Mouse (Mus musculus): ENCODE results near the gene Mecom. TPM values are rescaled to one million over a fixed set of nuclear protein-coding genes. Genes with fewer than 3 reads are reported as not detected.

Gene Mecom
- polyA plus RNA-seq, 1 experiment from 2014 or later, result 89.3 TPM

GRCm38 (mm10) chr3:30181807-30182481, 365.9 kb downstream of the Mecom start:
- Histone ChIP-seq H3K9ac (ENCODE audit: low read depth, low read length) (no peak overlapping the region), H3K9me3 (ENCODE audit: control insufficient read depth, low read length) (no peaks in the 10 kb centered on the region), H3K4me1 (ENCODE audit: control insufficient read depth, insufficient read depth, low read length) (0 out of 2 replicates have a peak, but pooled peaks cover 5% of the 10 kb centered on the region), H3K4me2 (replicated peaks; ENCODE audit: low read depth, low read length) (no peak overlapping the region), H3K27me3 (ENCODE audit: control insufficient read depth, insufficient read depth, low read length) (no peaks in the 10 kb centered on the region), H3K27ac (ENCODE audit: low read depth, low read length) (no peak overlapping the region), H3K36me3 (ENCODE audit: control insufficient read depth, insufficient read depth, low read length) (no peaks in the 10 kb centered on the region), H3K4me3 (ENCODE audit: low read length) (no peak overlapping the region)
- 92% methylated on average over 8 of the region's 8 CpGs for WGBS
- ATAC-seq (ENCODE audit: low FRiP score, low TSS enrichment), result no peak

DNA sequence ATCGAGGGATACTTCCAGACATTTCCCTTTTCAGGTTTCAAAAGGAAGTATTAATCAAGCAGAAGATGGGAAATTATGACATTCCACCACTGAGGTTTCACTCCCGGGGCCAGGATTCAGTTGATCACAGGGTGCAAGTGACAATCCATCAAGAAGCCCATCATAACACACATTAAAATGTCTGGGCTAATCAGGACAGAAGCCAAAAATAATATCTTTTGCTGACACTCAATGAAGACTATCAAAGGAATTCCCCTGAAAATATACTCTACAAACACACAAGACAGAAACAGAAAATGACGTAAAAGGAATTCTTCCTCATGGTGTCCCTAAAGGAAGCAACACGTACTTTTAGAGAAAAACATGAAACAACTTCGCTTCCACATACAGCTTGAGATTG, 371.2 kb downstream of the Mecom start:
- Histone ChIP-seq H3K4me3 (ENCODE audit: low read length) (no peak overlapping the region), H3K27me3 (ENCODE audit: control insufficient read depth, insufficient read depth, low read length) (no peaks in the 10 kb centered on the region), H3K36me3 (ENCODE audit: control insufficient read depth, insufficient read depth, low read length) (no peaks in the 10 kb centered on the region), H3K27ac (ENCODE audit: low read depth, low read length) (no peak overlapping the region), H3K9ac (ENCODE audit: low read depth, low read length) (no peak overlapping the region), H3K4me2 (replicated peaks; ENCODE audit: low read depth, low read length) (no peak overlapping the region), H3K9me3 (ENCODE audit: control insufficient read depth, low read length) (peaks cover 3% of the 10 kb centered on the region; the same call in 1 of the 2 replicates), H3K4me1 (ENCODE audit: control insufficient read depth, insufficient read depth, low read length) (0 out of 2 replicates have a peak, but pooled peaks cover 5% of the 10 kb centered on the region)
- ATAC-seq (ENCODE audit: low FRiP score, low TSS enrichment), result no peak
- WGBS, result 56% methylated on average over 5 of the region's 5 CpGs

DNA sequence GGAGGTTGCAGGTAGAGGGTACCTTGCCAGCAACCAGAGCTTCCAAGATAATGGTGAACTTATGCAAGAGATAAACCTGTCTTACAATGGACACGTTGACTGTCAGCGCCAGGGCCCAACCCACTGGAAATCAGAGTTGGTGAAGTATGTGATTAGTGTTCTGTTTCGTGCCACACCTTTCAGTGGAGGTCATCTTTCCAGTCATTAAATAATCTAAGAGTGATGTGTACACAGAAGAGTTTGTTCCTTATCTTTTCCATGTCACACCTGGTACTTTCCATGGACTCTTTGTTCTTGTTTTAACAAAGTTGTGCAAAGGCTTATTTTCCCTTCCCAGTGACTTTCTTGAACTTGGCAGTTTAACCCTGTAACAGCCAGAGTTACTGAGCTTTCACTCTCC, 374.0 kb downstream of the Mecom start:
- Histone ChIP-seq H3K27ac (ENCODE audit: low read depth, low read length) (no peak overlapping the region), H3K36me3 (ENCODE audit: control insufficient read depth, insufficient read depth, low read length) (no peaks in the 10 kb centered on the region), H3K4me2 (replicated peaks; ENCODE audit: low read depth, low read length) (no peak overlapping the region), H3K9me3 (ENCODE audit: control insufficient read depth, low read length) (peaks cover 3% of the 10 kb centered on the region; the same call in 1 of the 2 replicates), H3K4me1 (ENCODE audit: control insufficient read depth, insufficient read depth, low read length) (0 out of 2 replicates have a peak, but pooled peaks cover 5% of the 10 kb centered on the region), H3K27me3 (ENCODE audit: control insufficient read depth, insufficient read depth, low read length) (no peaks in the 10 kb centered on the region), H3K4me3 (ENCODE audit: low read length) (no peak overlapping the region), H3K9ac (ENCODE audit: low read depth, low read length) (no peak overlapping the region)
- WGBS, result 74% methylated on average over 3 of the region's 3 CpGs
- ATAC-seq (ENCODE audit: low FRiP score, low TSS enrichment), result no peak

DNA sequence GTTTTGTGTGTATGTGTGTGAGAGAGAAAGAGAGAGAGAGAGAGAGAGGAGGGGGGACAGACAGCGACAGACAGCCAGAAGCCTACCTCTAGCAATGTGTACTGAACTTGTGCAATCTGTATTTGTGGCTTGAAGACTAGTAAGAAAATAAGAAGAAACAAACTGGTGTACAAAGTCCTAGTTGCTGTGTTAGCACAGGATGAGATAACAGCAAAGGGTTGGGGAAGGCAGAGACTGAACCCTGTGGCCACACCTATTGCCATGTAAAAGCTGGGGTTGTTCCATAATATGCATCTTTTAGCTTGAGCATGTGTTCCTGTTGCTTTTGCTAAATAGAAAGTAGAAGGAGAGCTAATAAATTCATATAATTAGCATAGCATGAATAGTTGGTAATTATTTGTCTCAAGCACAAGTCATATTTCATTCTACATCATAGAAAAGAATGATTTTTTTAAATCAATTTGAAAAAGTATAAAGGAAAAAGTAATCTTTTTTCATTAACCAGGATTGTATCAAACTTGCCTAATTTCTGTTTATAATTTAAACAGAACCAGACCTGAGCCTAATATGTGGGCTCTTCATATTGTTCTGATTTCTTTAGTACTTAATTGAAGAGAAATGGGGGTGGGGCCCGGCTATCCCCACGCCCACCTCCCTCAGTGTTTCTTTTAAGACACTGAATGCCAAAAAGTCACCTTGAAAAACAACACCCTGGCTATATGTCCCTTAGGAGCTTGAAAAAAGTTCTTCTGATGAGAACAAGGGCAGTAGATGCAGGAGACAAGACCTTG, 379.2 kb downstream of the Mecom start:
- no peaks in the 10 kb centered on the region for H3K27me3 ChIP-seq (ENCODE audit: control insufficient read depth, insufficient read depth, low read length)
- no peaks in the 10 kb centered on the region for H3K36me3 ChIP-seq (ENCODE audit: control insufficient read depth, insufficient read depth, low read length)
- no peak overlapping the region for H3K9ac ChIP-seq (ENCODE audit: low read depth, low read length)
- no peak for ATAC-seq (ENCODE audit: low FRiP score, low TSS enrichment)
- H3K4me1 ChIP-seq (ENCODE audit: control insufficient read depth, insufficient read depth, low read length), result no peaks in the 10 kb centered on the region
- H3K4me3 ChIP-seq (ENCODE audit: low read length), result no peak overlapping the region
- H3K27ac ChIP-seq (ENCODE audit: low read depth, low read length), result no peak overlapping the region
- H3K9me3 ChIP-seq (ENCODE audit: control insufficient read depth, low read length), result no peaks in the 10 kb centered on the region
- 88% methylated on average over 3 of the region's 3 CpGs for WGBS
- no peak overlapping the region for H3K4me2 ChIP-seq (replicated peaks; ENCODE audit: low read depth, low read length)

- Histone ChIP-seq H3K27ac (ENCODE audit: low read depth, low read length) (no peak overlapping the region), H3K36me3 (ENCODE audit: control insufficient read depth, insufficient read depth, low read length) (no peaks in the 10 kb centered on the region), H3K4me3 (ENCODE audit: low read length) (no peak overlapping the region), H3K27me3 (ENCODE audit: control insufficient read depth, insufficient read depth, low read length) (no peaks in the 10 kb centered on the region), H3K9me3 (ENCODE audit: control insufficient read depth, low read length) (no peaks in the 10 kb centered on the region), H3K4me2 (replicated peaks; ENCODE audit: low read depth, low read length) (no peak overlapping the region), H3K4me1 (ENCODE audit: control insufficient read depth, insufficient read depth, low read length) (no peaks in the 10 kb centered on the region), H3K9ac (ENCODE audit: low read depth, low read length) (no peak overlapping the region)
- 74% methylated on average over 3 of the region's 3 CpGs for WGBS
- ATAC-seq (ENCODE audit: low FRiP score, low TSS enrichment), result no peak
These were observed 380.8 kb downstream of the Mecom start for GRCm38 (mm10) chr3:30167027-30167426.

GRCm38 (mm10) chr3:30164834-30165233, 383.0 kb downstream of the Mecom start:
- no peak overlapping the region for H3K4me3 ChIP-seq (ENCODE audit: low read length)
- no peaks in the 10 kb centered on the region for H3K9me3 ChIP-seq (ENCODE audit: control insufficient read depth, low read length)
- no peak for ATAC-seq (ENCODE audit: low FRiP score, low TSS enrichment)
- no peak overlapping the region for H3K9ac ChIP-seq (ENCODE audit: low read depth, low read length)
- H3K27ac ChIP-seq (ENCODE audit: low read depth, low read length), result no peak overlapping the region
- no peaks in the 10 kb centered on the region for H3K27me3 ChIP-seq (ENCODE audit: control insufficient read depth, insufficient read depth, low read length)
- no peaks in the 10 kb centered on the region for H3K4me1 ChIP-seq (ENCODE audit: control insufficient read depth, insufficient read depth, low read length)
- H3K36me3 ChIP-seq (ENCODE audit: control insufficient read depth, insufficient read depth, low read length), result no peaks in the 10 kb centered on the region
- H3K4me2 ChIP-seq (replicated peaks; ENCODE audit: low read depth, low read length), result no peak overlapping the region
- WGBS, result 57% methylated on average over 4 of the region's 4 CpGs

GRCm38 (mm10) chr3:30163390-30163789, 384.4 kb downstream of the Mecom start:
- Histone ChIP-seq H3K9me3 (ENCODE audit: control insufficient read depth, low read length) (no peaks in the 10 kb centered on the region), H3K27ac (ENCODE audit: low read depth, low read length) (no peak overlapping the region), H3K27me3 (ENCODE audit: control insufficient read depth, insufficient read depth, low read length) (no peaks in the 10 kb centered on the region), H3K36me3 (ENCODE audit: control insufficient read depth, insufficient read depth, low read length) (no peaks in the 10 kb centered on the region), H3K9ac (ENCODE audit: low read depth, low read length) (no peak overlapping the region), H3K4me2 (replicated peaks; ENCODE audit: low read depth, low read length) (no peak overlapping the region), H3K4me3 (ENCODE audit: low read length) (no peak overlapping the region), H3K4me1 (ENCODE audit: control insufficient read depth, insufficient read depth, low read length) (no peaks in the 10 kb centered on the region)
- ATAC-seq (ENCODE audit: low FRiP score, low TSS enrichment), result no peak
- 54% methylated on average over 4 of the region's 4 CpGs for WGBS

DNA sequence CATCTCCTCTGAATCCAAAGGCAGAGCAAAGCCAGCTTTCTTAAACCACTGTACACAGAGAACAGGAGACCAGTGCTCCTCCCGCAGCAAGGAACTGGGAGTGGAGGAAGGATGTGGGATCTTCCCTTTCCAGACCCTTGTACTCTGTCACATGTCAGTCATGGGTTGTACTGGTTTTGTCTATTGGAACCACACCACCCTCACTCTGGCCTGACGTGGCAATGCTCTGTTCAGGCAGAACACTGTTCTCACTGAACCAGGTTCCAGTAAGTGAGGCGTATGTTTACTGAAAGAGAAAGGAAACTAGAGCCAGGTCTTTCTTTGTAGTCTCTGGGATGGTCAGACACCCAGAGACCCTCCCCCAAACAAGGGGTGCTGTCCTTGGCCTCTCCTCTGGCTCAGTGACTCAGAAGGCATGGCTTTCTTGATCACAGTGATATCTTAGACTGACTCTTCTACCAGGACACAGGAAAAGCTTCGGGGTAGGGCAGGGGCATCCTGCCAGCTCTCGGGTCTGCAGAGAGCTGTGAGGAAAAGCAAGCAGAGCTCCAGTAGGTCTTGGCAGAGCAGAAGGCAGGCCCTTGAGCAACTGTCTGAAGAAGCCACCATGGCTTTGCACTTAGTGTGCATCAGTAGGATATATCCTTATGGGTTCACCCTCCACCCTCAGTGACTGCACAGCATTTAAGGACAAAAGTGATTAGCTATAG, 386.7 kb downstream of the Mecom start:
- Histone ChIP-seq H3K27ac (ENCODE audit: low read depth, low read length) (no peak overlapping the region), H3K9me3 (ENCODE audit: control insufficient read depth, low read length) (no peaks in the 10 kb centered on the region), H3K36me3 (ENCODE audit: control insufficient read depth, insufficient read depth, low read length) (no peaks in the 10 kb centered on the region), H3K4me1 (ENCODE audit: control insufficient read depth, insufficient read depth, low read length) (no peaks in the 10 kb centered on the region), H3K4me3 (ENCODE audit: low read length) (no peak overlapping the region), H3K9ac (ENCODE audit: low read depth, low read length) (no peak overlapping the region), H3K27me3 (ENCODE audit: control insufficient read depth, insufficient read depth, low read length) (no peaks in the 10 kb centered on the region), H3K4me2 (replicated peaks; ENCODE audit: low read depth, low read length) (no peak overlapping the region)
- no peak for ATAC-seq (ENCODE audit: low FRiP score, low TSS enrichment)
- 71% methylated on average over 5 of the region's 5 CpGs for WGBS

- Histone ChIP-seq H3K9me3 (ENCODE audit: control insufficient read depth, low read length) (no peaks in the 10 kb centered on the region), H3K27ac (ENCODE audit: low read depth, low read length) (no peak overlapping the region), H3K9ac (ENCODE audit: low read depth, low read length) (no peak overlapping the region), H3K36me3 (ENCODE audit: control insufficient read depth, insufficient read depth, low read length) (no peaks in the 10 kb centered on the region), H3K27me3 (ENCODE audit: control insufficient read depth, insufficient read depth, low read length) (no peaks in the 10 kb centered on the region), H3K4me1 (ENCODE audit: control insufficient read depth, insufficient read depth, low read length) (no peaks in the 10 kb centered on the region), H3K4me2 (replicated peaks; ENCODE audit: low read depth, low read length) (no peak overlapping the region), H3K4me3 (ENCODE audit: low read length) (no peak overlapping the region)
- ATAC-seq (ENCODE audit: low FRiP score, low TSS enrichment), result no peak
- 78% methylated on average over 5 of the region's 5 CpGs for WGBS
These were observed 387.5 kb downstream of the Mecom start for GRCm38 (mm10) chr3:30160346-30160745.

Measured in kidney, embryonic 14.5 days (tissue).